Mouse (Mus musculus) hindbrain, embryonic 12.5 days (tissue): ENCODE measurements around the gene Ap1ar. TPM values are rescaled to one million over a fixed set of nuclear protein-coding genes. Genes with fewer than 3 reads are reported as not detected.

Experiments used
- ATAC-seq: fragments of 200-750 bp; cut with Nextera tagmentation; 2 replicates; pipeline ENCODE4 v1.8.0; 2017; ENCODE audit warnings: moderate TSS enrichment; ENCODE audit not compliant: low FRiP score
- H3K27ac ChIP-seq: fragments of 300-500 bp; sonication (generic); 2 replicates; pipeline ENCODE4 v1.5.1; 2016; ENCODE audit warnings: mild to moderate bottlenecking
- H3K27me3 ChIP-seq: fragments of 300-500 bp; sonication (generic); 2 replicates; pipeline ENCODE4 v1.6.1; 2016; ENCODE audit warnings: mild to moderate bottlenecking
- H3K36me3 ChIP-seq: fragments of 300-500 bp; sonication (generic); 2 replicates; pipeline ENCODE4 v1.6.1; 2016; ENCODE audit warnings: mild to moderate bottlenecking
- H3K4me1 ChIP-seq: fragments of 300-500 bp; sonication (generic); 2 replicates; pipeline ENCODE4 v1.6.1; 2016
- H3K4me2 ChIP-seq: fragments of 300-500 bp; sonication (generic); replicated peaks from 2 replicates; pipeline ENCODE4 v1.6.1; 2016; ENCODE audit warnings: mild to moderate bottlenecking
- H3K4me3 ChIP-seq: fragments of 300-500 bp; sonication (generic); 2 replicates; pipeline ENCODE4 v1.5.1; 2016; ENCODE audit warnings: mild to moderate bottlenecking
- H3K9ac ChIP-seq: fragments of 300-500 bp; sonication (generic); 2 replicates; pipeline ENCODE4 v1.6.1; 2016; ENCODE audit warnings: mild to moderate bottlenecking, moderate library complexity
- H3K9me3 ChIP-seq: fragments of 300-500 bp; sonication (generic); replicated peaks from 2 replicates; pipeline ENCODE4 v1.6.1; 2016; ENCODE audit warnings: mild to moderate bottlenecking
- WGBS: fragments of 180-500 bp; shearing (Covaris S2); methylation state at CpG from one replicate; pipeline ENCODE4 v1.1.7; 2016; 5-methylcytosine and 5-hydroxymethylcytosine counted together
- polyA plus RNA-seq: library from polyadenylated mRNA; unstranded; fragments of >200 nt; fragmentation: Nextera tagmentation; extraction: Ambion mirVana; gene quantifications from 2 replicates; pipeline ENCODE4 v1.2.1, GENCODE M21; 2016

The Ap1ar gene
- polyA plus RNA-seq, 1 experiment from 2014 or later: 80.8 TPM

GRCm38 (mm10) chr3:127809103-127809502, 28.2 kb downstream of the Ap1ar start:
- H3K4me2 ChIP-seq: no peak overlapping the region
- H3K4me1 ChIP-seq: no peaks in the 10 kb centered on the region
- no peak overlapping the region for H3K9ac ChIP-seq
- WGBS: 92% methylated on average over 7 of the region's 7 CpGs
- H3K9me3 ChIP-seq: no peaks in the 10 kb centered on the region
- H3K27me3 ChIP-seq: no peaks in the 10 kb centered on the region
- no peak for ATAC-seq
- H3K27ac ChIP-seq: no peak overlapping the region
- H3K4me3 ChIP-seq: no peak overlapping the region
- peaks cover 59% of the 10 kb centered on the region for H3K36me3 ChIP-seq

- ATAC-seq: no peak
- no peaks in the 10 kb centered on the region for H3K4me1 ChIP-seq
- WGBS: 42% methylated on average over 5 of the region's 5 CpGs
- H3K36me3 ChIP-seq: peaks cover 51% of the 10 kb centered on the region
- H3K4me2 ChIP-seq: no peak overlapping the region
- no peaks in the 10 kb centered on the region for H3K9me3 ChIP-seq
- H3K9ac ChIP-seq: no peak overlapping the region
- no peak overlapping the region for H3K27ac ChIP-seq
- no peaks in the 10 kb centered on the region for H3K27me3 ChIP-seq
- H3K4me3 ChIP-seq: no peak overlapping the region
These were observed 29.5 kb downstream of the Ap1ar start for GRCm38 (mm10) chr3:127807846-127808245.

- WGBS: 89% methylated on average over 6 of the region's 6 CpGs
- Histone ChIP-seq H3K4me1 (no peaks in the 10 kb centered on the region), H3K36me3 (peaks cover 39% of the 10 kb centered on the region), H3K4me2 (no peak overlapping the region), H3K4me3 (no peak overlapping the region), H3K27me3 (no peaks in the 10 kb centered on the region), H3K9me3 (no peaks in the 10 kb centered on the region), H3K27ac (no peak overlapping the region), H3K9ac (no peak overlapping the region)
- ATAC-seq: no peak
These were observed 31.3 kb downstream of the Ap1ar start for GRCm38 (mm10) chr3:127805991-127806390.

GRCm38 (mm10) chr3:127805071-127805470, 32.3 kb downstream of the Ap1ar start:
- no peak overlapping the region for H3K4me2 ChIP-seq
- no peaks in the 10 kb centered on the region for H3K27me3 ChIP-seq
- 77% methylated on average over 12 of the region's 12 CpGs for WGBS
- H3K36me3 ChIP-seq: peaks cover 32% of the 10 kb centered on the region
- no peak overlapping the region for H3K27ac ChIP-seq
- no peaks in the 10 kb centered on the region for H3K4me1 ChIP-seq
- no peak for ATAC-seq
- no peaks in the 10 kb centered on the region for H3K9me3 ChIP-seq
- H3K9ac ChIP-seq: no peak overlapping the region
- H3K4me3 ChIP-seq: no peak overlapping the region

- peaks cover 28% of the 10 kb centered on the region for H3K36me3 ChIP-seq
- WGBS: 92% methylated on average over 4 of the region's 4 CpGs
- no peak for ATAC-seq
- H3K4me2 ChIP-seq: no peak overlapping the region
- no peak overlapping the region for H3K4me3 ChIP-seq
- no peak overlapping the region for H3K9ac ChIP-seq
- H3K27me3 ChIP-seq: no peaks in the 10 kb centered on the region
- H3K27ac ChIP-seq: no peak overlapping the region
- no peaks in the 10 kb centered on the region for H3K9me3 ChIP-seq
- H3K4me1 ChIP-seq: no peaks in the 10 kb centered on the region
These were observed 32.9 kb downstream of the Ap1ar start for GRCm38 (mm10) chr3:127804439-127804838.

- Histone ChIP-seq H3K9me3 (no peaks in the 10 kb centered on the region), H3K9ac (no peak overlapping the region), H3K27ac (no peak overlapping the region), H3K4me2 (no peak overlapping the region), H3K4me3 (no peak overlapping the region), H3K36me3 (peaks cover 14% of the 10 kb centered on the region), H3K4me1 (no peaks in the 10 kb centered on the region), H3K27me3 (no peaks in the 10 kb centered on the region)
- WGBS: 64% methylated on average over 8 of the region's 8 CpGs
- no peak for ATAC-seq
These were observed 34.5 kb downstream of the Ap1ar start for GRCm38 (mm10) chr3:127802814-127803213.

- Histone ChIP-seq H3K9ac (no peak overlapping the region), H3K4me1 (no peaks in the 10 kb centered on the region), H3K36me3 (0 out of 2 replicates have a peak, but pooled peaks cover 7% of the 10 kb centered on the region), H3K27ac (no peak overlapping the region), H3K27me3 (no peaks in the 10 kb centered on the region), H3K4me3 (no peak overlapping the region), H3K4me2 (no peak overlapping the region), H3K9me3 (no peaks in the 10 kb centered on the region)
- no peak for ATAC-seq
- WGBS: 93% methylated on average over 8 of the region's 8 CpGs
These were observed 36.2 kb downstream of the Ap1ar start for GRCm38 (mm10) chr3:127801162-127801561.

- no peak for ATAC-seq
- H3K9me3 ChIP-seq: no peaks in the 10 kb centered on the region
- peaks cover 12% of the 10 kb centered on the region for H3K27me3 ChIP-seq
- no peak overlapping the region for H3K4me3 ChIP-seq
- H3K36me3 ChIP-seq: no peaks in the 10 kb centered on the region
- H3K4me2 ChIP-seq: no peak overlapping the region
- H3K27ac ChIP-seq: no peak overlapping the region
- no peak overlapping the region for H3K9ac ChIP-seq
- 95% methylated on average over 7 of the region's 7 CpGs for WGBS
- peaks cover 2% of the 10 kb centered on the region for H3K4me1 ChIP-seq
These were observed 41.1 kb downstream of the Ap1ar start for GRCm38 (mm10) chr3:127796271-127796670.

GRCm38 (mm10) chr3:127795762-127796161, 41.6 kb downstream of the Ap1ar start:
- Histone ChIP-seq H3K4me3 (no peak overlapping the region), H3K9ac (no peak overlapping the region), H3K27me3 (peaks cover 16% of the 10 kb centered on the region), H3K4me2 (no peak overlapping the region), H3K9me3 (no peaks in the 10 kb centered on the region), H3K4me1 (peaks cover 7% of the 10 kb centered on the region), H3K27ac (no peak overlapping the region), H3K36me3 (no peaks in the 10 kb centered on the region)
- ATAC-seq: no peak
- 97% methylated on average over 3 of the region's 3 CpGs for WGBS

GRCm38 (mm10) chr3:127793022-127793421, 44.3 kb downstream of the Ap1ar start:
- Histone ChIP-seq H3K9me3 (no peaks in the 10 kb centered on the region), H3K27me3 (peaks cover 42% of the 10 kb centered on the region), H3K4me2 (no peak overlapping the region), H3K9ac (no peak overlapping the region), H3K4me3 (no peak overlapping the region), H3K27ac (no peak overlapping the region), H3K36me3 (no peaks in the 10 kb centered on the region), H3K4me1 (peaks cover 21% of the 10 kb centered on the region)
- no peak for ATAC-seq
- 80% methylated on average over 7 of the region's 7 CpGs for WGBS

- Histone ChIP-seq H3K4me3 (0 out of 2 replicates have a peak overlapping the region, but pooled peaks have one; percentile 49), H3K27ac (no peak overlapping the region), H3K4me2 (peak overlapping the region; percentile 96), H3K4me1 (peaks cover 21% of the 10 kb centered on the region), H3K27me3 (peaks cover 48% of the 10 kb centered on the region), H3K36me3 (no peaks in the 10 kb centered on the region), H3K9me3 (no peaks in the 10 kb centered on the region), H3K9ac (no peak overlapping the region)
- 66% methylated on average over 4 of the region's 4 CpGs for WGBS
- ATAC-seq: no peak
These were observed 45.4 kb downstream of the Ap1ar start for GRCm38 (mm10) chr3:127791595-127792561.

- H3K27me3 ChIP-seq: peaks cover 50% of the 10 kb centered on the region
- 0 out of 2 replicates have a peak, but pooled peaks have one; percentile 12 for ATAC-seq
These were observed 46.3 kb downstream of the Ap1ar start for GRCm38 (mm10) chr3:127791056-127791483.

More at GRCm38 (mm10) chr3:127791056-127791483, 46.3 kb downstream of the Ap1ar start:
- WGBS: 2% methylated on average over 15 of the region's 15 CpGs
- no peak overlapping the region for H3K9ac ChIP-seq
- H3K4me2 ChIP-seq: peak overlapping the region; percentile 96
- peaks cover 21% of the 10 kb centered on the region for H3K4me1 ChIP-seq
- peak overlapping the region; percentile 49 for H3K4me3 ChIP-seq
- no peaks in the 10 kb centered on the region for H3K36me3 ChIP-seq
- H3K9me3 ChIP-seq: no peaks in the 10 kb centered on the region
- no peak overlapping the region for H3K27ac ChIP-seq
